Mouse (Mus musculus): ENCODE results near the gene Kif27.

DNA sequence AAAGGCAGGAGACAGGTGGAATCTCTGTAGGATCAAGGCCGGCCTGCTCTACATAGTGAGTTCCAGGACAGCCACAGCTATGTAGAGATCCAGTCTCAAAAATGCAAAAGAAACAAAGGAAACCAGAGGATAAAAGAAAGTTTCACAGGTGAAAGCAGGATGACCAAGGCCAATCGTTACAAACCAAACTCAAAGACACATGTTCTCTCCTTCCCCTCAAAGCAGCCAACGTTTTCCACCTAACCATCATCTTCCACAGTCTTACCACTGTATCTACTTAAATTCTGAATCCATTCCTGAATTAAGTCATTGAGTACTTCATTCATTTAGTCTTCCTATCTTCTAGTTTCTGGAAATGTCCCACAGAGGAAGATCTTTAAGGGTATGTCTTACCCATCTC lies 29.5 kb upstream of the Kif27 start:
- TF ChIP-seq CTCF (IDR thresholded peaks at IDR 0.05 in 2 of 3, conservative IDR thresholded peaks at IDR 0.05 in 1 of 3; ENCODE audit: control insufficient read depth in 1 of 3, insufficient read depth in 1 of 3, low read depth in 2 of 3, low read length in 3 of 3, poor library complexity in 1 of 3, severe bottlenecking in 1 of 3) (no peak), ZNF384 (IDR thresholded peaks at IDR 0.05; ENCODE audit: low read depth, low read length) (no peak), USF1 (IDR thresholded peaks at IDR 0.05; ENCODE audit: low read depth, low read length) (no peak), CHD2 (IDR thresholded peaks at IDR 0.05; ENCODE audit: low read length) (no peak), MAFK (IDR thresholded peaks at IDR 0.05; ENCODE audit: borderline replicate concordance, low read depth, low read length) (no peak), MAZ (IDR thresholded peaks at IDR 0.05; ENCODE audit: low read depth, low read length) (no peak), MAX (IDR thresholded peaks at IDR 0.05; ENCODE audit: low read length) (no peak), JUND (IDR thresholded peaks at IDR 0.05; ENCODE audit: low read depth, low read length) (no peak), NELFE (IDR thresholded peaks at IDR 0.05; ENCODE audit: low read depth, low read length) (no peak), TAL1 (IDR thresholded peaks at IDR 0.05; ENCODE audit: low read length) (no peak), EP300 (IDR thresholded peaks at IDR 0.05; ENCODE audit: low read depth in 1 of 2, low read length in 2 of 2) (no peak), POLR2A (IDR thresholded peaks at IDR 0.05; ENCODE audit: control insufficient read depth in 1 of 2, insufficient read depth in 1 of 2, low read depth in 1 of 2, low read length in 2 of 2, poor library complexity in 1 of 2) (no peak), ZKSCAN1 (IDR thresholded peaks at IDR 0.05; ENCODE audit: low read depth, low read length) (no peak), RAD21 (IDR thresholded peaks at IDR 0.05; ENCODE audit: low read depth, low read length) (no peak)
